In the genomic region with DNA sequence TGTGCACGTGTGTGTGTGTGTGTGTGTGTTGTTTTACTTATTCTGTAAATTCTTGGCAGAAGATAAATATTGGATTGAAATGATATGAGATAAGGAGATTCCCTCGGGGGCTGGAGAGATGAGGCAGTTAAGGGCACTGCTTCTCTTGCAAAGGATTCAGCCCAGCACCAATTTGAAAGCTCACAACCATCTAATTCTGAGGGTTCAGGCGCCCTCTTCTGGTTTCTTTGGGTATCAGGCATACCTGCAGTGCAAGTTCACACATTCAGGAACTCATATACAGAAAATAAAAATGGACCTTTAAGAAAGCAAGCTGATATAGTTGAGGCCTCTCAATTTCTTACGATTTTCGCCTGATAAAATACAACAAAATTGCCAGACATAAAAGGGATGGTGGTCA, we compare ENCODE assay signal across 9 mouse cellular contexts. TPM values are rescaled to one million over a fixed set of nuclear protein-coding genes. Genes with fewer than 3 reads are reported as not detected.
A peak's percentile ranks its signal among the peaks of the same experiment; 100 is the strongest.
DNase-seq lines count a peak whose midpoint lies in the region; TF ChIP-seq lines count a peak whose summit lies in the region.
"Had no signal": no experiment of that assay in that cellular context is flagged by ENCODE, and none has a peak within 500 bp of the region (broad histone marks: within the 10 kb centered on the region; RNA-seq: fewer than 3 reads in every experiment).

No protein-coding gene starts in this region.

- peaks cover 0 to 3% of the 10 kb centered on the region in 2 experiments; a peak in 2 of 4 replicates for H3K4me1 ChIP-seq in CH12.LX (ENCODE audit: control insufficient read depth in 1 of 2, insufficient read depth in 2 of 2)
- H3K4me1 ChIP-seq in thymus, adult 2 months (replicated peaks; ENCODE audit: control insufficient read depth, insufficient read depth, low read length), result no peaks in the 10 kb centered on the region

- peaks cover 6% of the 10 kb centered on the region for H3K9me3 ChIP-seq in CH12.LX (replicated peaks; ENCODE audit: low read length)

- TF ChIP-seq RAD21 in CH12.LX (IDR thresholded peaks at IDR 0.05; ENCODE audit: low read depth, low read length), result peak; percentile 70

- H3K9ac ChIP-seq in CH12.LX (ENCODE audit: insufficient read depth, low read depth), result no peak overlapping the region

- no peaks in the 10 kb centered on the region for H3K36me3 ChIP-seq in CH12.LX (replicated peaks in 1 of 2; ENCODE audit: control insufficient read depth in 1 of 2, insufficient read depth in 1 of 2, low read length in 1 of 2)
- H3K36me3 ChIP-seq in thymus, adult 2 months (ENCODE audit: control insufficient read depth, insufficient read depth, low read length), result no peaks in the 10 kb centered on the region

- H3K4me2 ChIP-seq in CH12.LX (ENCODE audit: insufficient read depth, low read depth, poor library complexity, severe bottlenecking), result no peak overlapping the region

- no peaks in the 10 kb centered on the region for H3K79me2 ChIP-seq in CH12.LX (replicated peaks; ENCODE audit: control insufficient read depth, extremely low read depth, insufficient read depth, poor library complexity, severe bottlenecking)

- H3K4me3 ChIP-seq in CH12.LX (replicated peaks in 1 of 3; ENCODE audit: low read depth in 2 of 3, low read length in 2 of 3, poor library complexity in 1 of 3), result no peak overlapping the region
- H3K4me3 ChIP-seq in layer of hippocampus, adult 2 months, result no peak overlapping the region
- H3K4me3 ChIP-seq in thymus, adult 2 months (ENCODE audit: control insufficient read depth, insufficient read depth, low read length), result no peak overlapping the region

- DNase-seq in heart, adult 9 months (ENCODE audit: low spot score in 2 of 2), result peak; percentile 12 to 54
- no peak for DNase-seq in heart, adult 11 months
- DNase-seq in CH12.LX (ENCODE audit: extremely low read depth), result peak; percentile 75
- DNase-seq in c-Kit-negative CD71-positive TER-119-positive erythroid progenitor cells, embryonic 14.5 days (ENCODE audit: low read depth, low spot score), result peak; percentile 38
- peak; percentile 40 to 90 for DNase-seq in frontal cortex, adult 2 months (ENCODE audit: extremely low spot score in 1 of 2, low spot score in 1 of 2)
- peak; percentile 65 to 82 for DNase-seq in layer of hippocampus, adult 2 months (ENCODE audit: low spot score in 2 of 2)
- peak; percentile 79 for DNase-seq in lung, postnatal 14 days
- peak; percentile 46 for DNase-seq in thymus, adult 2 months

- no peaks in the 10 kb centered on the region for H3K27me3 ChIP-seq in CH12.LX (replicated peaks)
- no peaks in the 10 kb centered on the region for H3K27me3 ChIP-seq in thymus, adult 2 months (ENCODE audit: control insufficient read depth, insufficient read depth, low read length)

- peak; percentile 71 to 76 for TF ChIP-seq CTCF in CH12.LX (conservative IDR thresholded peaks at IDR 0.05 in 1 of 2, IDR thresholded peaks at IDR 0.05 in 1 of 2; ENCODE audit: low read depth in 2 of 2, low read length in 2 of 2)
- peak; percentile 86 for TF ChIP-seq CTCF in layer of hippocampus, adult 2 months (conservative IDR thresholded peaks at IDR 0.05)
- TF ChIP-seq CTCF in thymus, adult 2 months (IDR thresholded peaks at IDR 0.05; ENCODE audit: borderline replicate concordance, control insufficient read depth, extremely low read depth, insufficient read depth, low read length, poor library complexity), result no peak

- no peak for TF ChIP-seq EP300 in CH12.LX (IDR thresholded peaks at IDR 0.05; ENCODE audit: low read length)

- WGBS in thymus, adult 2 months, result 57% methylated on average over 5 of the region's 5 CpGs

- no peak for TF ChIP-seq POLR2A in CH12.LX (IDR thresholded peaks at IDR 0.05; ENCODE audit: low read depth, low read length)
- TF ChIP-seq POLR2A in thymus, adult 2 months (IDR thresholded peaks at IDR 0.05; ENCODE audit: control insufficient read depth, extremely low read depth, insufficient read depth, low read length, poor library complexity), result no peak

- in situ Hi-C loops in CH12.LX (cut with MboI; ENCODE audit: low pct_ligation_motif_present, low pct_unique_long_range_greater_than_20kb, low sequenced_read_pairs), result no loop called here

- H3K27ac ChIP-seq in CH12.LX (ENCODE audit: insufficient read depth, low read depth), result no peak overlapping the region
- H3K27ac ChIP-seq in layer of hippocampus, adult 2 months, result no peak overlapping the region
- no peak overlapping the region for H3K27ac ChIP-seq in thymus, adult 2 months (ENCODE audit: control insufficient read depth, insufficient read depth, low read length)

- dilution Hi-C loops in CH12.LX (cut with MboI; ENCODE audit: extremely low pct_ligation_motif_present, extremely low pct_unique_long_range_greater_than_20kb, low sequenced_read_pairs), result no loop called here

TF ChIP-seq in CH12.LX, 34 proteins besides CTCF, POLR2A, EP300 and RAD21:
- TF ChIP-seq SMC3 (IDR thresholded peaks at IDR 0.05; ENCODE audit: low read depth, low read length) (peak; percentile 58), RCOR1 (conservative IDR thresholded peaks at IDR 0.05; ENCODE audit: low read depth, low read length) (no peak)

RNA-seq across cellular contexts. Expression of a gene that starts 10.7 kb away (rescaled TPM):
- total RNA-seq in CH12.LX (2012; rRNA removed), result not detected in 2 replicates
- total RNA-seq in CH12.LX (2014; rRNA removed), result not detected in 2 replicates
- not detected in 2 replicates for polyA plus RNA-seq in CH12.LX (2012; ENCODE audit: insufficient read length, low read depth)
- polyA plus RNA-seq in frontal cortex, adult 2 months (2012; rRNA removed), result not detected in 2 replicates
- not detected for total RNA-seq in layer of hippocampus, adult 2 months (2021)
- polyA plus RNA-seq in thymus, adult 2 months (2012; rRNA removed), result not detected in 2 replicates
- polyA plus RNA-seq: lung, embryonic 16.5 days had no signal

RNA-seq across cellular contexts. Expression of a gene that starts 22.1 kb away (rescaled TPM):
- total RNA-seq in CH12.LX (2012; rRNA removed) (not detected in 2 replicates), CH12.LX (2014; rRNA removed) (not detected in 2 replicates)
- not detected in 2 replicates for polyA plus RNA-seq in CH12.LX (2012; ENCODE audit: insufficient read length, low read depth)
- polyA plus RNA-seq in frontal cortex, adult 2 months (2012; rRNA removed), result not detected in 2 replicates
- total RNA-seq in layer of hippocampus, adult 2 months (2021), result under 1 TPM in 1 of 2 experiments, not detected in 1; 0.72 TPM
- not detected in 2 replicates for polyA plus RNA-seq in thymus, adult 2 months (2012; rRNA removed)
- polyA plus RNA-seq: lung, embryonic 16.5 days had no signal

RNA-seq across cellular contexts. Expression of a gene that starts 22.1 kb away (rescaled TPM):
- total RNA-seq in CH12.LX (2012; rRNA removed), result not detected in 2 replicates
- total RNA-seq in CH12.LX (2014; rRNA removed), result not detected in 2 replicates
- not detected in 2 replicates for polyA plus RNA-seq in CH12.LX (2012; ENCODE audit: insufficient read length, low read depth)
- polyA plus RNA-seq in frontal cortex, adult 2 months (2012; rRNA removed), result 0.11 TPM in 1 of 2 replicates, not detected in the other
- not detected for total RNA-seq in layer of hippocampus, adult 2 months (2021)
- polyA plus RNA-seq in thymus, adult 2 months (2012; rRNA removed), result not detected in 2 replicates

RNA-seq across cellular contexts. Expression of a gene that starts 40.3 kb away (rescaled TPM):
- total RNA-seq in CH12.LX (2012; rRNA removed) (0.17 TPM in 1 of 2 replicates, not detected in the other), CH12.LX (2014; rRNA removed) (not detected in 2 replicates)
- polyA plus RNA-seq in CH12.LX (2012; ENCODE audit: insufficient read length, low read depth), result 0.33 and 0.70 TPM in 2 replicates
- 0.34 and 0.44 TPM in 2 replicates for polyA plus RNA-seq in frontal cortex, adult 2 months (2012; rRNA removed)
- total RNA-seq in layer of hippocampus, adult 2 months (2021), result under 1 TPM; 0.33 to 0.37 TPM
- 0.05 TPM in 1 of 2 replicates, not detected in the other for polyA plus RNA-seq in thymus, adult 2 months (2012; rRNA removed)
- polyA plus RNA-seq: lung, embryonic 16.5 days had no signal

RNA-seq across cellular contexts. Expression of a gene that starts 46.9 kb away (rescaled TPM):
- total RNA-seq in CH12.LX (2012; rRNA removed) (not detected in 2 replicates), CH12.LX (2014; rRNA removed) (not detected in 2 replicates)
- polyA plus RNA-seq in CH12.LX (2012; ENCODE audit: insufficient read length, low read depth), result not detected in 2 replicates
- polyA plus RNA-seq in frontal cortex, adult 2 months (2012; rRNA removed), result 0.06 TPM in 1 of 2 replicates, not detected in the other
- total RNA-seq in layer of hippocampus, adult 2 months (2021), result not detected
- 0.04 and 0.05 TPM in 2 replicates for polyA plus RNA-seq in thymus, adult 2 months (2012; rRNA removed)
